Mouse (Mus musculus) stomach, embryonic 15.5 days (tissue): ENCODE data around the gene Lnx2. TPM values are rescaled to one million over a fixed set of nuclear protein-coding genes. Genes with fewer than 3 reads are reported as not detected.

ENCODE experiments used
- ATAC-seq: fragments of 200-750 bp; cut with Nextera tagmentation; 2 replicates; pipeline ENCODE4 v1.8.0; 2017; ENCODE audit warnings: low read depth, moderate number of reproducible peaks, moderate TSS enrichment; ENCODE audit not compliant: insufficient read depth, low FRiP score
- H3K27ac ChIP-seq: fragments of 300-500 bp; sonication (generic); 2 replicates; pipeline ENCODE4 v1.5.1; 2015; ENCODE audit warnings: mild to moderate bottlenecking, inconsistent platforms
- H3K27me3 ChIP-seq: fragments of 300-500 bp; sonication (generic); replicated peaks from 2 replicates; pipeline ENCODE4 v1.6.1; 2015; ENCODE audit warnings: inconsistent platforms
- H3K36me3 ChIP-seq: fragments of 300-500 bp; sonication (generic); 2 replicates; pipeline ENCODE4 v1.6.1; 2015; ENCODE audit warnings: inconsistent platforms
- H3K4me1 ChIP-seq: fragments of 300-500 bp; sonication (generic); 2 replicates; pipeline ENCODE4 v1.6.1; 2015; ENCODE audit warnings: inconsistent platforms
- H3K4me2 ChIP-seq: fragments of 300-500 bp; sonication (generic); 2 replicates; pipeline ENCODE4 v1.6.1; 2015; ENCODE audit warnings: mild to moderate bottlenecking, inconsistent platforms
- H3K4me3 ChIP-seq: fragments of 300-500 bp; sonication (generic); replicated peaks from 2 replicates; pipeline ENCODE4 v1.5.1; 2015; ENCODE audit warnings: inconsistent platforms
- H3K9ac ChIP-seq: fragments of 300-500 bp; sonication (generic); 2 replicates; pipeline ENCODE4 v1.6.1; 2015; ENCODE audit warnings: inconsistent platforms
- H3K9me3 ChIP-seq: fragments of 300-500 bp; sonication (generic); 2 replicates; pipeline ENCODE4 v1.6.1; 2016; ENCODE audit warnings: inconsistent platforms
- WGBS: fragments of 180-500 bp; shearing (Covaris S2); methylation state at CpG from one replicate; pipeline ENCODE4 v1.1.7; 2015; 5-methylcytosine and 5-hydroxymethylcytosine counted together
- polyA plus RNA-seq: library from polyadenylated mRNA; unstranded; fragments of >200 nt; fragmentation: Nextera tagmentation; extraction: Ambion mirVana; gene quantifications from 2 replicates; pipeline ENCODE4 v1.2.1, GENCODE M21; 2015

Gene Lnx2
- polyA plus RNA-seq, 1 experiment from 2014 or later: 16.3 TPM

- no peak for ATAC-seq
- Histone ChIP-seq H3K9me3 (no peaks in the 10 kb centered on the region), H3K36me3 (no peaks in the 10 kb centered on the region), H3K4me1 (peaks cover 33% of the 10 kb centered on the region), H3K4me3 (peak overlapping the region; percentile 83), H3K4me2 (peak overlapping the region; percentile 70), H3K9ac (peak overlapping the region; percentile 61), H3K27me3 (no peaks in the 10 kb centered on the region), H3K27ac (peak overlapping the region; percentile 99)
- WGBS: 6% methylated on average over 21 of the region's 21 CpGs
Measured at GRCm38 (mm10) chr5:147075103-147076025, 1.0 kb downstream of the Lnx2 start.

DNA sequence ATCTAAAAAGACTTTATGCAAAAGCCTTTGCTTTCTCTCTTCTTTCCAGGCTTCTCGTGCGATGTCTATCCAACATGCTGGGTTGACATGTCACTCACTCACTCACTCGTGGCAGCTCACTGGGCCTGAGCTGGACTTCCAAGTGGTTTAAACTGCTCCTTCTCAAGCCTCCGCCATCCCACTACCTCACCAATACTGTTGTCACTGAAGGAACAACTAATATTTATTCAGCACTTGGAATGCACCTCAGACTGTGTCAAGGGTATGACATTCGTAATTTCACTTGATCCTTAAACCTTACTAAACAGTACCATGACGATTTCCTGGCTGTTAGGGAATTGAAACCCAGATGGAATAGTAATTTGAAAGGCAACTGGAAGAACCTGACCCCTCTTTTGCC lies 2.6 kb downstream of the Lnx2 start:
- H3K4me3 ChIP-seq: no peak overlapping the region
- H3K9me3 ChIP-seq: no peaks in the 10 kb centered on the region
- H3K9ac ChIP-seq: no peak overlapping the region
- no peaks in the 10 kb centered on the region for H3K27me3 ChIP-seq
- peaks cover 42% of the 10 kb centered on the region for H3K4me1 ChIP-seq
- no peak for ATAC-seq
- no peaks in the 10 kb centered on the region for H3K36me3 ChIP-seq
- H3K4me2 ChIP-seq: no peak overlapping the region
- no peak overlapping the region for H3K27ac ChIP-seq
- 75% methylated on average over 6 of the region's 6 CpGs for WGBS

- H3K4me1 ChIP-seq: peaks cover 41% of the 10 kb centered on the region
- H3K36me3 ChIP-seq: no peaks in the 10 kb centered on the region
- no peaks in the 10 kb centered on the region for H3K9me3 ChIP-seq
- ATAC-seq: no peak
- H3K27ac ChIP-seq: no peak overlapping the region; the same call in 1 of the 2 replicates
- no peak overlapping the region for H3K4me3 ChIP-seq
- H3K4me2 ChIP-seq: no peak overlapping the region
- no peak overlapping the region for H3K9ac ChIP-seq
- 53% methylated on average over 4 of the region's 4 CpGs for WGBS
- no peaks in the 10 kb centered on the region for H3K27me3 ChIP-seq
Measured at GRCm38 (mm10) chr5:147071886-147072285, 4.5 kb downstream of the Lnx2 start.

DNA sequence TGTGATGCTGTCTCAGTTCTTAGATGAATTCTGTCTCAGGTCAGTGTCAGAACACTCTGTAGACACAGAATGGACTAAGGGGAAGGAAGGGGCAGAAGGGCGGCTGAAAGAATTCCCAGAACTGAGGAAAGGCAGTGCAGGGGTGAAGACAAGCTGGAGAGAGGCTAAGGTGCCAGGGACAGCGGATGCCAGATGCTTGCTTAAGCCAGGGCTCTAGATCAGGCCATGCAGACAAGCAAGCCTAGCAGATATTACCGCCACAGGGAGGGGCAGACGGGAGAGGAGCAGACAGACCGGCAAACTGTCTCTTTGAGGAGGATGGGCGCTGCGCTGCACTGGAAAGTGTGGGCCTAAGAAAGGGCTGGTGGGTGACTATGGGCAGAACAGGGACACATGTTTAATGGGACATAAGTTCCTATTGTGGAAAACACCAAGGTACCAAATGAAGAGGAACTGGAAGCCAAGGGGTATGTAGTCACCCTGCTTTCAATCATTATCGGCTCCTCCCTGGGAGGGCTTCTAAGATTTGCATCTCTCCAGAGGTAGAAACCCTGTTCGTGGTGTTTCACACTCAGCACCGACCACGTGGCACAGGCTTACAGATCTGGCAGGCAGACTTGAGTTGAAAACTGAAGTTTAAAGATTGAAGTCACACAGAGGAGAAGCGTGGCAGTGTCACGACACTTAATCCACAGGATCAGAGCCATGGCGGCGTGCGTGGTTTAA lies 5.4 kb downstream of the Lnx2 start:
- Histone ChIP-seq H3K36me3 (no peaks in the 10 kb centered on the region), H3K4me3 (no peak overlapping the region), H3K9me3 (no peaks in the 10 kb centered on the region), H3K27me3 (no peaks in the 10 kb centered on the region), H3K4me2 (no peak overlapping the region), H3K9ac (no peak overlapping the region), H3K4me1 (peaks cover 41% of the 10 kb centered on the region), H3K27ac (peak overlapping the region; percentile 1; the same call in 1 of the 2 replicates)
- no peak for ATAC-seq
- WGBS: 67% methylated on average over 16 of the region's 16 CpGs

DNA sequence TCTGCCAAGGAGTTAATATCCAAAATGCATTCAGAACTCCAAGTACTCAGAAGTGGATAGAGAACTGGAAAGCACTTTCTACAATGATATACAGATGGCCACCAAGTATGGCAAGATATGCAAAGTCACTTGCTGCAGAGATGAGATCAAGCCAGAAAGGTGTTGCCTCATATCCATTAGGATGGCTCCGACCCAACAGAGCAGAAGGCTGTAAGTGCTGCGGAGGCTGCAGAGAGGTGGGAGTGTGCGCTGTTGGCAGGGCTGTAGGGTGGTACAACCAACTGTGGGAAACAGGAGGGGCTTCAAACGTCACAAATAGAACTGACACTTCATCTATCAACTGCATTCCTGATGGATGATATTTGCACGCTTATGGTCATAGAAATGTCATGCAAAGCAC lies 7.5 kb downstream of the Lnx2 start:
- WGBS: 57% methylated on average over 5 of the region's 5 CpGs
- no peaks in the 10 kb centered on the region for H3K36me3 ChIP-seq
- no peak for ATAC-seq
- H3K27ac ChIP-seq: no peak overlapping the region
- H3K9ac ChIP-seq: no peak overlapping the region
- no peak overlapping the region for H3K4me2 ChIP-seq
- H3K9me3 ChIP-seq: no peaks in the 10 kb centered on the region
- H3K4me3 ChIP-seq: no peak overlapping the region
- peaks cover 35% of the 10 kb centered on the region for H3K4me1 ChIP-seq
- H3K27me3 ChIP-seq: no peaks in the 10 kb centered on the region

DNA sequence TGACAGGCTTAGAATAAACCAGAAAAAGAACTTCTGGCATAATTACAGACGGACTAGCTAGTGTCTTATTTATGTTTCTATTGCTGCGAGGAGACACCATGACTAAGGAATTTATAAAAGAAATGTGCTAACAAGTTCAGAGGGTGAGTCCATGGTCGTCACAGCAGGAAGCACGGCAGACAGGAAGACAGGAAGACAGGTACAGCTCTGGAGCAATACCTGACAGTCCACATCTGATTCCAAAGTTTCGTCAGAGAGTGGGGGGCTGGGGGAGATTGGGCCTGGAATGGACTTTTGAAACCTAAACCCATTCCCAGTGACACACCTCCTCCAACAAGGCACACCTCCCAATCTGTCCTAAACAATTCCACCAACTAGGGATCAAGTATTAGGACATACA lies 9.4 kb downstream of the Lnx2 start:
- Histone ChIP-seq H3K27ac (no peak overlapping the region), H3K9me3 (no peaks in the 10 kb centered on the region), H3K4me1 (peaks cover 22% of the 10 kb centered on the region), H3K27me3 (no peaks in the 10 kb centered on the region), H3K4me3 (no peak overlapping the region), H3K36me3 (no peaks in the 10 kb centered on the region), H3K9ac (no peak overlapping the region), H3K4me2 (no peak overlapping the region)
- whole genome bisulfite sequencing: 46% methylated on average over 5 of the region's 5 CpGs
- ATAC-seq: no peak

GRCm38 (mm10) chr5:147066129-147066528 lies 10.3 kb downstream of the Lnx2 start:
- WGBS: 58% methylated on average over 4 of the region's 4 CpGs
- Histone ChIP-seq H3K4me1 (peaks cover 20% of the 10 kb centered on the region), H3K9ac (no peak overlapping the region), H3K4me2 (no peak overlapping the region), H3K27me3 (no peaks in the 10 kb centered on the region), H3K27ac (no peak overlapping the region), H3K4me3 (no peak overlapping the region), H3K36me3 (no peaks in the 10 kb centered on the region), H3K9me3 (no peaks in the 10 kb centered on the region)
- no peak for ATAC-seq

GRCm38 (mm10) chr5:147063215-147063661 lies 13.1 kb downstream of the Lnx2 start:
- H3K4me3 ChIP-seq: no peak overlapping the region
- no peak for ATAC-seq
- WGBS: 59% methylated on average over 8 of the region's 8 CpGs

GRCm38 (mm10) chr5:147060024-147060423 lies 16.4 kb downstream of the Lnx2 start:
- Histone ChIP-seq H3K4me1 (peaks cover 4% of the 10 kb centered on the region; the same call in 1 of the 2 replicates), H3K4me3 (no peak overlapping the region), H3K4me2 (no peak overlapping the region), H3K9me3 (no peaks in the 10 kb centered on the region), H3K27me3 (no peaks in the 10 kb centered on the region), H3K9ac (no peak overlapping the region), H3K27ac (no peak overlapping the region), H3K36me3 (no peaks in the 10 kb centered on the region)
- WGBS: 97% methylated on average over 2 of the region's 2 CpGs
- no peak for ATAC-seq

More at GRCm38 (mm10) chr5:147063215-147063661, 13.1 kb downstream of the Lnx2 start:
- Histone ChIP-seq H3K9ac (no peak overlapping the region), H3K4me1 (0 out of 2 replicates have a peak, but pooled peaks cover 5% of the 10 kb centered on the region), H3K4me2 (no peak overlapping the region), H3K27me3 (no peaks in the 10 kb centered on the region), H3K9me3 (no peaks in the 10 kb centered on the region), H3K27ac (no peak overlapping the region), H3K36me3 (no peaks in the 10 kb centered on the region)

DNA sequence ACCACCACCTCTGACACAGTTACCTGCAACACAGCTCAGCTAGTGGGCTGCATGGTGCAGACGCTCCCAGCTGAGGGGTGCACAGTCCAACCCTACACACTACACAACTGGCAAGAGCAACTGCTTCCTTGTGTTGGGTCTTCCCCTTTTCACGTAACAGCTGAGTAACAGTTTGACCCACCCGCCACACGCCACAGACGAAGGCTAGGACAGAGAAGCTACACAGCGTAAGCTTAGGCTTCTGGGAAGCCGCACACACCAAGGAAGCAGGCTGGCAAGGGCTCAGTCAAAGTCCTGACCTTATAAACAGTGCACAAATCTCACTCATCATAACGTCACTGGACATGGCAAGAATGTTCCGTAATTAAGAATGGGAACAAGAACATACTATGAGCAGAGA lies 17.1 kb downstream of the Lnx2 start:
- Histone ChIP-seq H3K27me3 (no peaks in the 10 kb centered on the region), H3K36me3 (no peaks in the 10 kb centered on the region), H3K9me3 (no peaks in the 10 kb centered on the region), H3K9ac (no peak overlapping the region), H3K27ac (no peak overlapping the region), H3K4me3 (no peak overlapping the region), H3K4me2 (no peak overlapping the region), H3K4me1 (peaks cover 4% of the 10 kb centered on the region; the same call in 1 of the 2 replicates)
- WGBS: 59% methylated on average over 9 of the region's 9 CpGs
- no peak for ATAC-seq

- Histone ChIP-seq H3K4me3 (no peak overlapping the region), H3K4me2 (no peak overlapping the region), H3K9ac (no peak overlapping the region), H3K27ac (peak overlapping the region; percentile 9; the same call in 1 of the 2 replicates), H3K9me3 (no peaks in the 10 kb centered on the region), H3K4me1 (peaks cover 9% of the 10 kb centered on the region; the same call in 1 of the 2 replicates), H3K27me3 (no peaks in the 10 kb centered on the region), H3K36me3 (no peaks in the 10 kb centered on the region)
- no peak for ATAC-seq
- 88% methylated on average over 5 of the region's 5 CpGs for WGBS
Measured at GRCm38 (mm10) chr5:147058661-147059060, 17.7 kb downstream of the Lnx2 start.
